Mouse (Mus musculus): ENCODE results near the gene Lysmd3.
"Not testable (repeated sequence)": the region's sequence is repeated elsewhere in the genome, so short reads cannot be mapped to it uniquely, and the experiment has no call there.

Lysmd3 gene

DNA sequence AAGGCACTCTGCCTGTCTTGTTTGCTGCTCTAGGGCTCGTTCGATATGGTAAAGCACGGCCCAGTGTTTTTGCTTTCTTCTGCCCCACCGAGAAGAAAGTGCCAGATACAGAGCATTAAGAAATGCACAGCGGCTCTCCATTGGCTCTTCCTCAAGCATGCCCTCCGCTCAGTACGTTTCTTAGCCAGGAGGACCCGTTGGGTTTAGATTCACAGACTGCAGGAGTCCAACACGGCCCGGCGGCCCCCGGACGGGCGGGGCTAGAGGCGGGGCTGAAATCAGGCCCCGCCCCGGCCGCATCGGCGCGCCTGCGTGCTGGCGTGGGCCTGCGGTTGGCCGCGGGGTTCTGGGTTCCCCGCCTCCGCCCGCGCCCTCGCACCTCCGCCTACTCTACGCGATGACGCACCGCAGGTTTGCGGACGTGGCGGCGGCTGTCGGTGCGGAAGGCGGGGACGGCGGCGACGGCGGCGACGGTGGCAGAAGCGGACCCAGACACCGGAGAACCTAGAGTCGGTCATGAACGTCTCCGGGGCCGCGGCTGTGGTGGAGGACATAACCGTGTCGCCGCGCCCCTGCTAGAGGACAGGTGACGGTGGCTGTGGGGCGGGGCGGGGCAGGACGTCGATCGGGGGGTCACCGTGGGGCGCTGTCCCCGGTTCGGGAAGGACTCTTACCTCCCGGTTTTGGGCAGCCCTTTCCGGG is at the start of gene Lysmd3:
TSS of gene Lysmd3 (plus strand) at position 313 of the 702 bp plus-strand sequence.
- peak; percentile 79 to 86 for DNase-seq (ENCODE audit: low spot score in 2 of 2)

DNA sequence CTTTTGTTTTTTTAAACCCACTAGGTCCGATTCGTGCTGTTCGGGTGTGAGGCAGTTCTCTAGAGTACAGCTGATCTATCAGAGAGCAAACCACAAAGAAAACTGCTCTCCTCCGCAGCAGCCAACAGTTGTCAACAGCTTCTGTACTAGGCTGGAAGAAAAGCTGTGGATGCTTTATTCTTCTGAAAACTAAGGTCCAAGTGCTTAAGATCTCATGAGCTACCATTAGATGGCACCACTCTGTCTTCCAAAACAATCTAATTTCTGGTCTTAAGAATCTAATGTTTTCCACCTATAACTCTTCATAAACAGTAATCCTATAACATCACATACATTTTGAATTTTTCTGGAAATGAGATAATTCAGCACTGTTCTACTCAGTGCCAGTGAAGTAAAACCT is 47.1 kb upstream of the Lysmd3 start:
- no peak for DNase-seq (ENCODE audit: low spot score in 2 of 2)

GRCm38 (mm10) chr13:81627861-81628260 is 29.6 kb upstream of the Lysmd3 start:
- DNase-seq (ENCODE audit: low spot score in 2 of 2), result not testable (repeated sequence)

DNA sequence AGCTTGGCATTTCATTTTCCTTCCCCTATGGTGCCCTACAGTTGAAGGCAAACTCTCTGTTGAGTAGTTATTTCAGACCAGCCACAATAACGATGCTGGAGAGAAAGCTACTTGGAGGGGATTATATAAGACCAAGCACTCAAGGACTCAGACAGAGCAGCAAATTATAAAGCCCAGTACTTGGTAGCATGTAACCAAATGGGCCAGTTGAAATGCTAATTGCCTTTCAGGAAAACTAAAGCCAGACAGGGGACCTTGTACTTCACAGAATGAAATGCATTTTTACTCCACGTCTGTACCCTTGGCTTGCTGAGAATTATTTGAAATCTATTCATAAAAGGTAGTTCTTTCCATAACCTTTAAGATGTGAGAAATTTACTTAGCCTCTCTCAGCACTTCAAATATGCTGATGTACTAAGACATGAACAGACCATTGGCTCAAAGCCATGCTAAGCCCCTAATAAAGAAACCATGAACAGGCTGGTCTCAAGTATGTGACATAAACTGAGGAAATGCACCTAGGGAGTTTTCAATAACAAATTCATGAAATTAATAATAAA is 28.8 kb upstream of the Lysmd3 start:
- no peak for DNase-seq (ENCODE audit: low spot score in 2 of 2)

DNA sequence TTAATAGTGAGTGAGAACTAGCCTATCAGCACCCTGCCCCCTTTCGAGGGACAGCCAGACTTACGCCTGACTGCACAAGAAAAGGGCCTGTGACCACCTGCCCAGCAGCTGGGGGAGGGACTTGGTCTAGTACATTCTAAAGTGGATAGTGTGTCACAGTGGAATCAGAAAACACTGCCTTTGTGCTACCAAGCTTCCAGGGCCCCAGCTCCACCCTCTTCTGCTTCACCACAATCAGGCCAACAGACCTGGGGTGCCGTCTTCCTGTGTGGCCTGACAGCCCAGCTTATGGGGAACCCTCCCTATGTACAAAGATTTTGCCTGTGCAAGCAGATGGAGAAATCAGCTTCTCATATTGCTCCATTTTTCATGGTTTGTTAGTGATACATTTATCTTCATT is 28.1 kb upstream of the Lysmd3 start:
- DNase-seq (ENCODE audit: low spot score in 2 of 2), result no peak

DNA sequence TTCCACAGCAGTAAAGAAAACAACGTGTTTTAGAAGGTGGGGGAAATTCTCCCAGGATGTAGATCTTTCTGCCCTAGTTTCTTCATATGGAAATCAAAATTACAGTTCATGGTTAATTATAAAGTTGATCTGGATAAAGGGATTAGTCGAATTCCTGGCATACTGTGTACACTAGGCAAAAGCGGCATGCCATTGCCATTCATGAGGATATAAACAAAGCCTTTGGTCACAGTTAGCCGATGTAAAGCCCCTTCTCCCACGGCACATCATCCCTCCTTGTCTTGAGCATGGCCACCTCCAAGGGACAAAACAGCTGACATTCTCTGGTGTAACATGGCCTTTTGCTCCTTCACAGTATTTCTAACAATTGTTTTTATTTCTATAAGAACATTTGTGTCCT is 26.9 kb upstream of the Lysmd3 start:
- no peak for DNase-seq (ENCODE audit: low spot score in 2 of 2)

GRCm38 (mm10) chr13:81632720-81633415 is 24.6 kb upstream of the Lysmd3 start, which contains the start of gene Adgrv1:
Adgrv1 (minus strand) TSS chr13:81633154.
- peak; percentile 32 to 47 for DNase-seq (ENCODE audit: low spot score in 2 of 2)

- DNase-seq (ENCODE audit: low spot score in 2 of 2), result no peak
Observed at GRCm38 (mm10) chr13:81639624-81640023, 17.8 kb upstream of the Lysmd3 start.

DNA sequence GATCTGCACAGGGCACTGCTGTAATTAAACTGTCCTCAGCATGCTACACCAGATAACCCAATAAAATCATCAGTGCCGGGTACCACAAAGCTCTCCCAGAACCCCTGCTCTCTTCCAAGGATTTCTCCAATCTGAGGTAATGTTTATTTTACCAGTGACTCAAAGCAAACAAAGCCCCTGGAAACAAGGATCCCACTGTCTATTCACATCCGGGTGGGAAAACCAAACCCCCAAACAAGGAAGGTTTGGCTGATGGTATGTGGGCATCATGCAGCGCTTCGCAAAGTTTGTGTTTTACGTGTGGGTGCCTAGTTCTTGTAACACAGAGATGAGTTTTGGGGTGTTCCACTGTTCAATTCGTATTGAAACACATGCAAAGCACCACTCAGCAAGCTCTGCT is 16.6 kb upstream of the Lysmd3 start:
- DNase-seq (ENCODE audit: low spot score in 2 of 2), result no peak

DNA sequence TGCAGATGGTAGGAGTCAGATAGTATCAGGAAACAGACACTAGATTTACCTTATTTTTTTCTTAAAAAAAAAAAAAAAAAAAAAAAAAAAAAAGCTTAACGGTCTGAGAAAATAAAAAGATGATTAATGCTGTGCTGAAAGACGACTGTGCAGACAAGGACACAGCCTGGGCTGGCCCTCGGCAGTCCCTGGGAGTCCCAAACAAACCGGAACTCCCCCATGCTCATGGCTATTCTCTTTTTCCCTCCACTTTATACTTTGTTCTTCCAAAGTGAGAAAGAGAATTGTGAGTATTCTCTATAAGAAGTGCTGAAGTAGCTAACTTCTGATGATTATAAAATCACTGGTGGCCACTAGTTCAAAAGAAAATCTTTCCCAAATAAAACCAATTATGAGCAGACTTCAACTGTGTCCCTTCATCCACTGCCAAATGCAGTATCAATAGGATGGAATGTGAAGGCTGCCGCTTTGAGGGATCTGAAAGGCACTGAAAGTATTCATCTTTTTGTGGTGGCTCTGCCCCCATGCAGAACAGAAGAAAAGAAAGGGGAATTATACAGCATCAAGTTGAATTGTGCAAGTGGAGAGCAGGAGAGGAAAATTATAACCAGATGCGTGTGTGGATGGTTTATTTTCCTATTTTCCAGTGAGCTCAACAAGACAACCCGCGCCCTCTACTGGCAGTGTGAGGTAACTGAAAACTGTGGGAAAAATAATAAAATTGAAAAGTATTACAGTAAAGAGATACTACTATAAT is 16.0 kb upstream of the Lysmd3 start:
- DNase-seq (ENCODE audit: low spot score in 2 of 2), result peak in 1 of 2 experiments; percentile 37

- DNase-seq (ENCODE audit: low spot score in 2 of 2), result no peak
Observed at GRCm38 (mm10) chr13:81642491-81643149, 14.8 kb upstream of the Lysmd3 start.

DNA sequence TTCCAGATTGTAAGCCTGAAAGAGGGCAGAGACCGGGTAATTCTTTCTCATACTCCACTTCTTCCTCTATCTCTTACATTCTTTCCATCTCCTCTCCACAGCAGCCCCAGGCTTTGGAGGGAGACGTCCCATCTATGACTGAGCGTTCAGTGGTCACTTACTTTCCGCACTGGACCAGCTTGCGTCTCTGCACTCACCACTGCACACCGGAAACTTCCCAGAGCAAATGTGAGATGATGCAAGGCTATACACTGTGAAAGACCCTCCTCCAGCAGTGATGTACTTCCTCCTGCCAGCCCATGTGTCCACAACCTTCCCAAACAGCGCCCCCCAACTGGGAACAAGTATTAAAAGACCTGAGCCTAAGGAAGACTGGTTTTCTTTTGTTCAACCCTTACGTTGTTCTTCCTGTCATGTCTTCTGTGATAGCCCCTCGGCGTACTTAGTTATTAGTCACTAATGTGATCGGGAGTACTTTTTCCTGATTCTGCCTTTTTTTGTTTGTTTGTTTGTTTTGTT is 13.4 kb upstream of the Lysmd3 start:
- DNase-seq (ENCODE audit: low spot score in 2 of 2), result no peak

DNA sequence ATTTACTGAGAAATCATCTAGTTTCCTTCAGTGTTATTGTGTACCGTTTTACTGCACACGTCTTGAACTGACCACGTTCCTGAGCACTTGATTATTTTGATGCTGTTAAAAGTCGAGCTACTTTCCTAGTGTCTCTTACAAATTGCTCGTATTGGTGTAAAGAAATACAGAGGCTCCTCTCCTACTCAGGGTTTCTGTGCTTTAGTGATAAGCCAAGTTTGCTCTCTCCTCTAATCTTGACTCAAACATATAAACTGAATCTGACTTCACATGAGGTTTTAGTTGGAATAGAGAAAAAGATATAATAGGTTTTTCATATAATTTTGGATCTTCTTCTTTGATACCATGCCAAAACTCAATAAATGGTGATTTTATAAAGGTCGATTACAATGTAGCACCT is 11.1 kb upstream of the Lysmd3 start:
- DNase-seq (ENCODE audit: low spot score in 2 of 2), result no peak

DNA sequence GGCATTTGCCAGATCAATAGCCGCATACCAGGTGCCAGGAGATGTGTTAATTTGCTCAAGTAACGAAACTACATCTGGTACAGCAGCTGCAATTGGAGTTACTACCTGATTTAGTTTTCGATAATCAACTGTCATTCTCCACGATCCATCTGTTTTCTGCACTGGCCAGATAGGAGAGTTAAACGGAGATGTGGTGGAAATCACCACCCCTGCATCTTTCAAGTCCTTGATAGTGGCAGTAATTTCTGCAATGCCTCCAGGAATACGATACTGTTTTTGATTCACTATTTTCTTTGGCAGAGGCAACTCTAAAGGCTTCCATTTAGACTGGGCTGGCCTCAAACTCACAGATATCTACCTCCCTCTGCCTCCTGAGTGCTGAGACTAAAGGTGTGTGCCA is 7.1 kb upstream of the Lysmd3 start:
- not testable (repeated sequence) for DNase-seq (ENCODE audit: low spot score in 2 of 2)

DNA sequence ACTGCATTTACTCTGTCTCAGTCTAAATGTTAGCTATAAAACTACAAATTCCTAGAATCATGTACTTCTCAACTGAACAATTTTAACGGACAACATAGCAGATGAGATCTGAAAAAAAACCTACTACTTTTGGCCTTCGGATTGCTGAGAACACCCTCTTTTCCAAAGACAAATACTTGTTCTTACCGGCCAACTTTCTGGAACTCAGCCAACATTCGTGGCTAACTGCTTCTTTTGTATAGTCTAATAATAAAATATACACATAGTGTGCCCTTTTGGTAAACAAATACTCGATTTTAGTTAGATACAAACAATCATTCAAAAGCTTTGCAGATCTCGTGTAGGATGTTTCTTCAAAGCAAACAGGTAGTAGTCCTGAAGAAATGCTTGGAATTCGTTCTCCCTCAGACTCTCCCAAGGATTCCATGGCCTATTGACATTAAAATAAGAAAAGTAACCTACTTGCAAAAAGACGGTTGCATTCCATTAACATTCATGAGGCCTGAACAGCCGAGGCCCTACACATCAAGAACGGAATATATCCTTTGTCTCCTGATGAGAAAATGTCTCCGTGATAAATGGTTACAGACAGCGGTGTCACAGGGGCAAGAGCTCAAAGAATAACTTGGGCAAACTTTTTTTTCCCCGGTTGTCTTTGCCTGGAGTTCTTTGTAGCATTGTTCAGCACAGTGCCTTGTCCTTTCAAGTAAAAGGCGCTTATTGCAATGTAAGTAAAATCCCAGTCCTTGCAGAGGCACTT is 1.2 kb upstream of the Lysmd3 start:
- DNase-seq (ENCODE audit: low spot score in 2 of 2), result no peak

DNA sequence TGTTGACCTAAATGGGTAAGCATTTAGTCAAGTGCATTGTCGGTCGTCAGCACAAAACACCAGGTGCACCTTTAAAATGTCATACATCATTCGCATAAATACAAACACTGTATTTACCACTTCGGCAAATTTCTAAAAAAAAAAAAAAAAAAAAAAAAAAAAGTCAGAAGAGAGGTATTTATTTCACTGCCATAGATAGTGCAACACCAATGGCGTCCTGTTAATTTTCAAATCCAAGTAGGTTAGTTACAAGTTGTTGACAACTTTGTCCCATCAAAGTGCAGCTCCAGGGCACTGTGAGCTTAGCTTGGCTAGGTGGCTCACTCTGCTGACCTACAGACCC is 484 bp upstream of the Lysmd3 start:
- DNase-seq (ENCODE audit: low spot score in 2 of 2), result no peak

- DNase-seq (ENCODE audit: low spot score in 2 of 2), result no peak
Observed at GRCm38 (mm10) chr13:81658053-81658752, 740 bp downstream of the Lysmd3 start.

DNA sequence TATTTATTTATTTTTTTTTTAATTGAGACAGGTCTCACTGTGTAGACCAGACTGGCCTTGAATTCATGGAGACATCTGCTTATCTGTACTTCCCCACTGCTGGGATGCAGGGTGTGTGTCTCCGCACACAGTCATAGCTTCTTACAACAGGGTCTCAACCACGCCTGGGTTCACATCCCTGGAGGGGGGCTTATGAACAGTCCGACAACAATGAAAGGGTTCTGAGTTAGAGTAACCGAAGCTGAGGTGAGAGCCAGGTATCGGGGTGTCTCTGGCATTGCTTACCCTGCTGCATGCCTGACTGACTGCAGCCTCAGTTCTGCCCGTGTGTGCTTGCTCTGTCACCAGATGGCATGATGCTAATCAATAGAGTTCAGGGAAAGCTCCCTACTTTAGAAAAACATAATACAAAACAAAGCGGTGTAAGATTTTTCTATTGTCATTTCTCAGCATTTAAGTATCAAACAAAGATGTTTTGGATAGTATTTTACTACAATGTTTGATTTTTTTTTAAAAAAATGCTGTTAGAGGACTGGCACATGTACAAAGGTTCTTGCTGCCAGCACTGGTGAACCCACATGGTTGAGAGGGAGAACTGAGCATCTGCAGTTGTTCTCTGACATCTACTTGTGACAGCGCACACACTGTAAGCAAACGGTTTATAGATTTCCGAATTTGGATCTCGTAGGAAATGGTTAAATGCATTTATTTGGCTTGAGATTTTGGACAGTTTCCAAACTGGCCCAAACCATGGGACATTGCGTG is 6.3 kb downstream of the Lysmd3 start:
- no peak for DNase-seq (ENCODE audit: low spot score in 2 of 2)

DNA sequence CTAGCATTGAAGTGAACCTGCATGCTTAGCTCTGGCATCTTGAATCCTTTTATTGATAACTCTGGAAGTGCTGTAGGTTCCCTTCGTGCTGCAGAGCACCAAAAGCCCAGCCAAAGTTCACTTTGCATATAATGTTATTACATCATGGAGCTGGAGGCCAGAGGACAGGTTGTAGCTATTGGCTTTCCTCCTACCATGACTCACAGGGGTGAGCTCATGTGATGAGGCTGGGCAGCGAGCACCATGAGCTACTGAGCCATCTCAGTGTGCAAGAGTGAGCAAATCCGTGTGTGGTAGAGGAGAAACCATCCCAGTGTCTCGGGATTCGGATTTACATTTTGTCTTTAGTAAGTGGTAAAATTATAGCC is 6.9 kb downstream of the Lysmd3 start:
- DNase-seq (ENCODE audit: low spot score in 2 of 2), result no peak

- DNase-seq (ENCODE audit: low spot score in 2 of 2), result no peak
Observed at GRCm38 (mm10) chr13:81667713-81668112, 10.2 kb downstream of the Lysmd3 start.

Data from frontal cortex, postnatal 14 days (tissue).